Mouse (Mus musculus) 3134 (cell line): Measurements from ENCODE around the gene Josd2.

Experiments used
- DNase-seq: peaks from one replicate; pipeline ENCODE4 v3.0.0-alpha.2; 2011; ENCODE audit warnings: low spot score; ENCODE audit not compliant: insufficient read length; ENCODE audit errors: extremely low read depth

The Josd2 gene

DNA sequence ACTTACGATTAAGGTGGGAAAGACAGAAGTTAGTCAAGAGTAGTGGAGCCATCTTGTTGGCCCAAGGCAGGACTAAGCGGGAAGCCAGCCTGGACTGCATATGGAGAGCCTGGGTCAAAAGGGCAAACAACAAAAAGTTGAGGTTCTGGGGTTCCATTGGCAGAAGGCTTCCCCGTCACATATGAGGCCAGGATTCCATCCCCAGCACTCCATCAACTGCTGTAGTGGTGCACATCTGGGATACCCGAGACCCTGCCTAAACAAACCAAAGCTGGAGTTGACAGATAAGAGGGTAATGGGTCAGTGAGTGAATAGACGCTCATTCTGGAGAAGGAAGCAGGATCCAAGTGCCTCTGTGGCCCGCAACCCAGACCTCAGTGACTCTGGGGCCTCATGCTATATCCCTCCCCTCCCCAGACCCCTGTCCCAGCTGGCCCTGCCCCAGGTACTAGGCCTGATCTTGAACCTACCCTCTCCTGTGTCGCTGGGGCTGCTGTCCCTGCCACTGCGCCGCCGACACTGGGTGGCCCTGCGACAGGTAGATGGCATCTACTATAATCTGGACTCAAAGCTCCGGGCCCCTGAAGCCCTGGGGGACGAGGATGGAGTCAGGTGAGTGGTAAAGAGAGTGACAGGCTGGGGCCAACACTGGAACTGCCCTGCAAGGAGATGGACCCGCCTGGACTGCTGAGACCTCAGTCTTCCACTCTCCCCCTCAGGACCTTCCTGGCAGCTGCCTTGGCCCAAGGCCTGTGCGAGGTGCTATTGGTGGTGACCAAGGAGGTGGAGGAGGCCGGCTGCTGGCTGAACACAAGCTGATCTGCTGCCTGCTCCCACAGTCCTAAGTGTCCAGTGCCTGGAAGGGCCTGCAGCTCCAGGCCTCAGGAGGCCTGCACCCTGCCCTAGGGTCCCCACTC lies 3.2 kb downstream of the Josd2 start:
- no peak for DNase-seq

GRCm38 (mm10) chr7:44471880-44472557 lies 4.2 kb downstream of the Josd2 start:
- DNase-seq = no peak

DNA sequence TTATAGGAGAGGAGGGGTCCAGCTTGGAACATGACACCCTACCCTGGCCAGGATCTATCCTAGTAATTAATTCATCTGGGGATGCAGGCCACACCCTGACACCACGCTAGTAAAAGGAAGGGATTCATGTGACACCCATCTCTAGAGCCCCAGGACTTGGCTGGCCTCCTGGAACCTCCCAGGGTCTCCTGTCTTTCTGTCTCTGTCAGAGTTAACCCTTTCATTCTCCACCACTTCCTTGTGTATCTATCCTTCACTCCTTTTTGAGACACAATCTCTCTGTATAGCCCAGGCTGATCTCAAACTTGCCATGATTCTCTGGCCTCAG lies 4.7 kb downstream of the Josd2 start:
- DNase-seq = no peak

GRCm38 (mm10) chr7:44472961-44473646 lies 5.3 kb downstream of the Josd2 start:
- DNase-seq = no peak

DNA sequence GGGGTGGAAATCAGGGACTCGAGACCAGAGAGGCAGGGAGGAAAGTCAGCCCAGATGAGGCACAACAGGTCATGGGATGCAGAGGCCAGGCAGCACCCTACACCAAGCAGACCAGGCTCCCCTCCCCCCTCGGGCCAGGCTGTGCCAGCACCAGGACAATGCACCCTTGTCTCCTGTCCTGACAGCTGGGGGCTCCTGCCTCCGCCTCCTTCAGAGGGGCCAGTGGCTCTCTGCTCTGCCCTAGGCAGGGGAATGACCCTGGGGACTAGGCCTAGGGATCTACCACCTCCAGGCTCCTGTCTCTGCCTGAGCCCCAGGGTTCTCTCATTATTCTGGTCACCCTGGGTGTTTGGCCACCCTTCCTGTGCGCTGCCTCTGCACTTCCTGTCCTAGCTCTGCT lies 6.6 kb downstream of the Josd2 start:
- peak; percentile 64 for DNase-seq

DNA sequence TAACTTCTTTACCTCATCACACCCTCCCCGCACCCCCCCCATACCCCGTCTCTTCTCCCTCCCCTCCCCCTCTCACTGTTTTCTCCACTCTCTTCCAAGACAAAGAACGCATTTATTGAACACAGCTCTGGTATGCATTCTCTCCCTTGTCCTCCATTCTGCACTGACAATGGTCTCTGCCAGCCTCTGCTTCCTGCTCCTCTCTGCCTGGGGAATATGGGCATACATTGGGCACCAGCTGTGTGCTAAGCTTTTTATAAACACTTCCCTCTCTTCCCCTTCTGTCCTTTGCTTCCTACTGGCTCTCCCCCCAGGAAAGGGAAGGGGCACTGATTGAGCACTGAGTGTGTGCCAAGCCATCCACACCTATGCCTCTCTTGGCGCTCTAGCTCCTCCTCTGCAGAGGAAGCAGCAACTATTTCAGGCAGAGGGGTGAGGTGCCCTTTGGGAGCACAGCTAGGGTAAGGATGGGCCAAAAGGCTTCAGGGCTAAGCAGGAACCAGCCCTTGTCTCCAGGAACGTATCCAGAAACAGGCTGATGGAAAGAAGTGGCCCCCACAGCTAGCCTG lies 7.3 kb downstream of the Josd2 start:
- DNase-seq = no peak

DNA sequence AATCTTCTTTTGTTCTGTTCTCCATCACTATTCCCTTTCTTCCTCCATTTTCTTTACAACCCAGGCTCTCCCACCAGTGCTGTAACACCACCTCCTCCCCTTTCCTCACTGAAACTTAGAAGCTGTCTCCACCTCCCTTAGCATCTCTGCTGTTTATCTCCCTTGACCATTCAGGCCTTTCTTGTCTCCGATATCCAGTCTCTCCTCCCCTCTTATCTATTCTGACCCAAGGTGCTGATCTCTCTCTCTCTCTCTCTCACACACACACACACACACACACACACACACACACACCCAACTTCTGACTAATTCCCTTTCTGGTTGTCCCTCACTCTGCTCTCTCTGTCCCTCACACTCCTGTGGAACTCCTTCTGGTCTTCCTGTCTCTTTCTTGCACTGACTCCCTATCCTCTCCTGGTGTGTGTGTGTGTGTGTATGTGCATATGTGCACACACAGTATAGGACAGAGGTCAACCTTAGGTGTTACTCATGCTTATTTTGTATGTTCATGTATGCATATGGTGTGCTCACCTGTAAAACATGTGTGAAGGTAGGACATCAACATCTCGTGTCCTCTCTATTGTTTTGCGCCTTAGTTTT lies 15.2 kb downstream of the Josd2 start:
- no peak for DNase-seq

- no peak for DNase-seq
Observed at GRCm38 (mm10) chr7:44484109-44484508, 16.3 kb downstream of the Josd2 start.

DNA sequence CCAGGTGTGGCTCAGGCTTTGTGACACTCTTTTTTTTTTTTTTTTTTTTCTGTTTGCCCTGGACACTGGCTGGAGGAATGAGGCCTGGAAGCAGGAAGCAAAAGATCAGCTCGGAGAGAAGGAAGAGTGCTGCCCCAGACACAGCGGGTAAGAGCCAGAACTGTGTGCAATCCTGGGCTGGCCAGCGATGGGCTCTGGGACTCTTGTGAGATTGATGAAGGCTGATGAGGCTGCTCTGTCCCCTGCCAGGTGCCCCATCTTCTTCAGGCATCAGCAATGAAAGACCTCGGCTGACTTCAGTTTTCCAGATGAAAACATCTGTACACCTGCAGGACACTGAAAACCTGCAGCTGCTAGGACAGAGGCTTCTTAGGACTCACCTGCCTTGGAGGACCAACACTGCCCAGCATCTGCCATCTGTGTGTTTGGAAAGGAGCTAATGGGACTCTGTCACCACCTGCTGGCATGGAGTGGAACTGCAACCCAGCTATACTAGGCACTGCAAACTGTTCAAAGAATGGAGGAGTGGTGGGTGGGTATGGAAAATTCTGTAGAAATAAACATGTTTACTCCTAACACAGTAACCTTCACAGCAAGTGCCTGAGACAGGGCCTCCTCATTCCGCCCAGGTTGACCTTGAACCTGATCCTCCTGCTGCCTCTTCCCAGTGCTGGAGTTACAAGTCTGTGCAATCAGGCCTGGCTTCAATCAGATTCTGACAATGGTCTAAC lies 17.2 kb downstream of the Josd2 start:
- no peak for DNase-seq

GRCm38 (mm10) chr7:44485572-44486195 lies 17.9 kb downstream of the Josd2 start:
- DNase-seq = no peak

GRCm38 (mm10) chr7:44486927-44487575 lies 19.3 kb downstream of the Josd2 start:
- DNase-seq = no peak

DNA sequence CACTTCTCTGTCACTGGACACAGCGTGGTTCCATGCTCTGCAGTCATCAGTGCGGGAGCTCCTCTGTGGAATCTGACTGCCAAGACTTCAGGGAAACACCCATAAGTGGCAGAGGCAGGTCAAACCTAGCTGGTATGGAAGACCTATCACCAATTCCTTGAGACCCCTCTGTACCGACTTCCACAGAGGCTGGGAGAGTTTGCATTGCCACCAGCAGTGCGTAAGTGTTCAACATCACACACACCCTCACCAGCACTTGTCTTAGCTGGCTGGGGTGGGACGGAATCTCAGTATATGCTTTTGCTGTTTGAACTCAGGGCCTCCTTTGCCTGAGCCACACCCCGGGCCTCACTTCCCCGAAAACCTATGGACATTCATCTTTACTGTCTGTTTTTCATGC lies 20.2 kb downstream of the Josd2 start:
- no peak for DNase-seq

- no peak for DNase-seq
Observed at GRCm38 (mm10) chr7:44488545-44488944, 20.8 kb downstream of the Josd2 start.

GRCm38 (mm10) chr7:44490281-44490680 lies 22.5 kb downstream of the Josd2 start:
- DNase-seq = no peak

GRCm38 (mm10) chr7:44491391-44491790 lies 23.6 kb downstream of the Josd2 start:
- no peak for DNase-seq

DNA sequence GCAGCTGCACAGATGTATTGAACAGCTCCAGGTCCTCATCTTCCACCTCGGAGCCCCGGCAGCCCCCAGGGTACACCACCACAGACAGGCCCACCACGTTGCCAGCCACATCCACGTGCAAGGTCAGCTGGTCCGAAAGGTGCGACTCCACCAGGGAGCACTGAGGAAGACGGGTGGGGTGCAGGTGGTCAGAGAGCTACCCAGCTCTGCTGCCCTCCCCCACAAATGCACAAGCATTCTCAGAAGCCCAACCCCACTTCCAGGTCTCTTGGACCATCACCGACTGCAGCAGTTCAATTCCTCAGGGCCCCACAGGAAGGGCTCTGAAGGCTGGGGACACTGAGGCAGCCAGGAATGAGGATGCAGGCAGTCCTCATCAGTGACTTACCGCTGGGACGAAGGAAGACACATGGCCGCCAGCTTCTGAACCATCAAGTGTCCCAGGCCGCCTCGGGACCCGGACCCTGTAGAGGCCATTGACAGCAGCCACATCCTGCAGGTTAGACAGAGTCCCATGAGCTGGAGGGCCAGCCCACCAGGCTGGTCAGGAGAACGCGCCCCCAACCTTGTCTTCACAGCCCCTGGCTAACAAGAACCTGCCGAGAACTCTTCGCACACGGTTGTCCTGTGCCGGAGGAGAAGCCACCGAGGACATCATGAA lies 24.5 kb downstream of the Josd2 start:
- DNase-seq = no peak

DNA sequence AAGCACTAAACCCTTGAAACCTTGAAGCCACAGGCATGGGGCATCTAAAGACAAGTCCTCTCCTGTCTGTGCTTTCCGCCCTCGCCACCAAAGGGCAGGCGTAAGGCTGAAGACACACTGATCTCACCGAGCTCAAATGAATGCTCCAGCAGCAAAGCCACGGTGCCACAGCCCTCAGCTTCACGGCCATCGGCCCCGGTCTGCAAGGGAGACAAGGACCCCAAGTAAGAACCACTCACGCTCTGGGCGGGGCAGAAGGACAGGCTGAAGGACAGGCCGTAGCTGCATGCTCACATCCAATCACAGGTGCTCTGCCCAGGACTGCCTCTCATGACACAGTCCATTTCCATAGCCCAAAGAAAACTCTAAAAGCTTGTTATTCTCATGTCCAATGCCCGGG lies 26.9 kb downstream of the Josd2 start:
- no peak for DNase-seq

DNA sequence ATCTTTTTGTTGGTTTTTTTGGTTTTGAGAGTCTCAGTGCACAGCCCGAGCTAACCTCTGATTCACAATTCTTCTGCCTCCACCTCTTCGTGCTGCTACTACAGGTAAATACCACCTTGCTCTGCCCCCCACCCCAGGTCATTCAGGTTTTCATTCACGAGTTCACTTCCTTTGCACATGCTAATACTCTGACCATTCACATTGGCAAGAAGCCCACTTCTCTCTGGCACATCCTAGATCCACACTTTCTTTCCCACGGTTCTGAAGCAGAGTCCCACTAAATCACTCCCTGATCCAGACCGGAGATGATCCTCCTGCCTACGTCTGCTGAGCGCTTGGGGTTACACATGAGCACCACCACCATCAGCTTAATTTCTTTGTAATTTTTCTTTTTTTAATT lies 27.3 kb downstream of the Josd2 start:
- no peak for DNase-seq
